Mouse (Mus musculus): ENCODE measurements at regions not wholly inside any gene's neighbourhood (a gene's known extent, or its start where the extent isn't known, plus 50 kb on each side); places are given as distances from the start of the nearest gene placed in this dataset.

GRCm38 (mm10) chr8:25373276-25373675 lies 549.1 kb upstream of the Adam5 start:
- no peak for DNase-seq (ENCODE audit: low spot score)

GRCm38 (mm10) chr8:25370947-25371346 lies 546.8 kb upstream of the Adam5 start:
- Histone ChIP-seq H3K9ac (replicated peaks; ENCODE audit: low read depth, low read length) (no peak overlapping the region), H3K36me3 (replicated peaks; ENCODE audit: control insufficient read depth, insufficient read depth, low read length) (no peaks in the 10 kb centered on the region), H3K27ac (ENCODE audit: low read depth) (no peak overlapping the region), H3K27me3 (ENCODE audit: control insufficient read depth, insufficient read depth, low read length) (no peaks in the 10 kb centered on the region), H3K4me1 (ENCODE audit: control insufficient read depth, insufficient read depth) (no peaks in the 10 kb centered on the region), H3K9me3 (replicated peaks; ENCODE audit: control insufficient read depth, low read length) (no peaks in the 10 kb centered on the region), H3K4me2 (ENCODE audit: low read depth, low read length) (no peak overlapping the region), H3K4me3 (ENCODE audit: low read depth, low read length) (no peak overlapping the region)
- WGBS: 35% methylated on average over 11 of the region's 11 CpGs
- TF ChIP-seq EP300 (IDR thresholded peaks at IDR 0.05; ENCODE audit: low read depth) (no peak), CTCF (IDR thresholded peaks at IDR 0.05; ENCODE audit: low read depth) (no peak)
- ATAC-seq (ENCODE audit: insufficient read depth, low read depth) (no peak), DNase-seq (ENCODE audit: low spot score) (no peak)

More at GRCm38 (mm10) chr8:25373276-25373675, 549.1 kb upstream of the Adam5 start:
- Histone ChIP-seq H3K27ac (ENCODE audit: low read depth) (no peak overlapping the region), H3K9ac (replicated peaks; ENCODE audit: low read depth, low read length) (no peak overlapping the region), H3K36me3 (replicated peaks; ENCODE audit: control insufficient read depth, insufficient read depth, low read length) (no peaks in the 10 kb centered on the region), H3K9me3 (replicated peaks; ENCODE audit: control insufficient read depth, low read length) (no peaks in the 10 kb centered on the region), H3K4me3 (ENCODE audit: low read depth, low read length) (no peak overlapping the region), H3K4me1 (ENCODE audit: control insufficient read depth, insufficient read depth) (no peaks in the 10 kb centered on the region), H3K27me3 (ENCODE audit: control insufficient read depth, insufficient read depth, low read length) (no peaks in the 10 kb centered on the region), H3K4me2 (ENCODE audit: low read depth, low read length) (no peak overlapping the region)
- no peak for ATAC-seq (ENCODE audit: insufficient read depth, low read depth)
- 38% methylated on average over 8 of the region's 8 CpGs for WGBS
- TF ChIP-seq CTCF (IDR thresholded peaks at IDR 0.05; ENCODE audit: low read depth) (no peak), EP300 (IDR thresholded peaks at IDR 0.05; ENCODE audit: low read depth) (no peak)

GRCm38 (mm10) chr8:25369331-25369730 lies 545.2 kb upstream of the Adam5 start:
- no peaks in the 10 kb centered on the region for H3K9me3 ChIP-seq (replicated peaks; ENCODE audit: control insufficient read depth, low read length)
- H3K4me3 ChIP-seq (ENCODE audit: low read depth, low read length): no peak overlapping the region
- H3K27ac ChIP-seq (ENCODE audit: low read depth): no peak overlapping the region
- H3K4me2 ChIP-seq (ENCODE audit: low read depth, low read length): no peak overlapping the region
- DNase-seq (ENCODE audit: low spot score): no peak
- whole genome bisulfite sequencing: 82% methylated on average over 2 of the region's 2 CpGs
- no peak for TF ChIP-seq EP300 (IDR thresholded peaks at IDR 0.05; ENCODE audit: low read depth)
- no peak for TF ChIP-seq CTCF (IDR thresholded peaks at IDR 0.05; ENCODE audit: low read depth)
- no peak for ATAC-seq (ENCODE audit: insufficient read depth, low read depth)
- H3K36me3 ChIP-seq (replicated peaks; ENCODE audit: control insufficient read depth, insufficient read depth, low read length): no peaks in the 10 kb centered on the region
- no peaks in the 10 kb centered on the region for H3K4me1 ChIP-seq (ENCODE audit: control insufficient read depth, insufficient read depth)
- no peaks in the 10 kb centered on the region for H3K27me3 ChIP-seq (ENCODE audit: control insufficient read depth, insufficient read depth, low read length)
- no peak overlapping the region for H3K9ac ChIP-seq (replicated peaks; ENCODE audit: low read depth, low read length)

GRCm38 (mm10) chr8:25368561-25369091 lies 544.5 kb upstream of the Adam5 start:
- H3K9me3 ChIP-seq (replicated peaks; ENCODE audit: control insufficient read depth, low read length): no peaks in the 10 kb centered on the region
- no peak overlapping the region for H3K4me2 ChIP-seq (ENCODE audit: low read depth, low read length)
- DNase-seq (ENCODE audit: low spot score): no peak
- no peaks in the 10 kb centered on the region for H3K27me3 ChIP-seq (ENCODE audit: control insufficient read depth, insufficient read depth, low read length)
- no peak for ATAC-seq (ENCODE audit: insufficient read depth, low read depth)
- no peaks in the 10 kb centered on the region for H3K4me1 ChIP-seq (ENCODE audit: control insufficient read depth, insufficient read depth)
- H3K27ac ChIP-seq (ENCODE audit: low read depth): no peak overlapping the region
- TF ChIP-seq EP300 (IDR thresholded peaks at IDR 0.05; ENCODE audit: low read depth) (no peak), CTCF (IDR thresholded peaks at IDR 0.05; ENCODE audit: low read depth) (no peak)
- 24% methylated on average over 11 of the region's 11 CpGs for WGBS
- no peaks in the 10 kb centered on the region for H3K36me3 ChIP-seq (replicated peaks; ENCODE audit: control insufficient read depth, insufficient read depth, low read length)
- no peak overlapping the region for H3K4me3 ChIP-seq (ENCODE audit: low read depth, low read length)
- H3K9ac ChIP-seq (replicated peaks; ENCODE audit: low read depth, low read length): no peak overlapping the region

GRCm38 (mm10) chr8:25367806-25368549 lies 543.8 kb upstream of the Adam5 start:
- no peak overlapping the region for H3K4me2 ChIP-seq (ENCODE audit: low read depth, low read length)
- TF ChIP-seq EP300 (IDR thresholded peaks at IDR 0.05; ENCODE audit: low read depth) (no peak), CTCF (IDR thresholded peaks at IDR 0.05; ENCODE audit: low read depth) (no peak)
- no peak for ATAC-seq (ENCODE audit: insufficient read depth, low read depth)

More at GRCm38 (mm10) chr8:25367806-25368549, 543.8 kb upstream of the Adam5 start:
- Histone ChIP-seq H3K36me3 (replicated peaks; ENCODE audit: control insufficient read depth, insufficient read depth, low read length) (no peaks in the 10 kb centered on the region), H3K4me3 (ENCODE audit: low read depth, low read length) (no peak overlapping the region), H3K4me1 (ENCODE audit: control insufficient read depth, insufficient read depth) (no peaks in the 10 kb centered on the region), H3K9me3 (replicated peaks; ENCODE audit: control insufficient read depth, low read length) (no peaks in the 10 kb centered on the region), H3K27me3 (ENCODE audit: control insufficient read depth, insufficient read depth, low read length) (no peaks in the 10 kb centered on the region), H3K27ac (ENCODE audit: low read depth) (no peak overlapping the region), H3K9ac (replicated peaks; ENCODE audit: low read depth, low read length) (no peak overlapping the region)
- DNase-seq (ENCODE audit: low spot score): no peak
- 52% methylated on average over 15 of the region's 15 CpGs for WGBS
